Mouse (Mus musculus) MEL (cell line): ENCODE data around the gene Mgat1. TPM values are rescaled to one million over a fixed set of nuclear protein-coding genes. Genes with fewer than 3 reads are reported as not detected.

ENCODE experiments used
- DNase-seq: peaks from one replicate; pipeline ENCODE4 v3.0.0; 2011; ENCODE audit warnings: low read depth, low spot score
- H3K27ac ChIP-seq: 2 replicates; pipeline ENCODE4 v1.5.1; 2012; ENCODE audit warnings: low read depth, mild to moderate bottlenecking, control low read depth, low read length, moderate library complexity; ENCODE audit not compliant: control insufficient read depth
- H3K27me3 ChIP-seq, 2 experiments: fragments of 150-350 bp in 1 of 2; sonication (generic) in 1 of 2; 2 replicates each; pipeline ENCODE4 v1.6.1; 2012; ENCODE audit warnings: low read length in 2 of 2, mild to moderate bottlenecking in 2 of 2, improper control_type of control experiment in 1 of 2, moderate library complexity in 1 of 2; ENCODE audit not compliant: insufficient read depth in 2 of 2, control insufficient read depth in 1 of 2
- H3K36me3 ChIP-seq, 2 experiments: 2 replicates each; pipeline ENCODE4 v1.6.1; 2012 to 2014; ENCODE audit warnings: low read length in 2 of 2, improper control_type of control experiment in 1 of 2, inconsistent platforms in 1 of 2, mild to moderate bottlenecking in 1 of 2; ENCODE audit not compliant: insufficient read depth in 2 of 2, control insufficient read depth in 1 of 2
- H3K4me1 ChIP-seq, 2 experiments: fragments of 150-350 bp in 1 of 2; sonication (generic) in 1 of 2; 2 replicates each; pipeline ENCODE4 v1.6.1; 2012; ENCODE audit warnings: low read length in 2 of 2, improper control_type of control experiment in 1 of 2, mild to moderate bottlenecking in 1 of 2; ENCODE audit not compliant: insufficient read depth in 2 of 2, control insufficient read depth in 1 of 2
- H3K4me3 ChIP-seq, 2 experiments: fragments of 150-350 bp in 1 of 2; sonication (generic) in 1 of 2; 2 replicates each; pipeline ENCODE4 v1.5.1; 2012; ENCODE audit warnings: low read depth in 2 of 2, low read length in 2 of 2, mild to moderate bottlenecking in 2 of 2, moderate library complexity in 2 of 2, control low read depth in 1 of 2, improper control_type of control experiment in 1 of 2; ENCODE audit not compliant: control insufficient read depth in 1 of 2, insufficient read depth in 1 of 2
- H3K79me2 ChIP-seq: 2 replicates; pipeline ENCODE4 v1.6.1; 2012; ENCODE audit warnings: mild to moderate bottlenecking, low read length, moderate library complexity; ENCODE audit not compliant: control insufficient read depth, poor library complexity, insufficient read depth
- H3K9ac ChIP-seq: 2 replicates; pipeline ENCODE4 v1.6.1; 2012; ENCODE audit warnings: low read depth, mild to moderate bottlenecking, control low read depth, low read length, moderate library complexity; ENCODE audit not compliant: control insufficient read depth, poor library complexity, severe bottlenecking
- H3K9me3 ChIP-seq: fragments of 150-350 bp; sonication (generic); replicated peaks from 2 replicates; pipeline ENCODE4 v1.6.1; 2012; ENCODE audit warnings: mild to moderate bottlenecking, low read length, improper control_type of control experiment, moderate library complexity; ENCODE audit not compliant: insufficient read depth
- BHLHE40 ChIP-seq: IDR thresholded peaks from 2 replicates; pipeline ENCODE4 v1.6.1; 2012; ENCODE audit warnings: low read depth, mild to moderate bottlenecking, inconsistent platforms, low read length, improper control_type of control experiment, borderline replicate concordance
- CTCF ChIP-seq, 3 experiments: IDR thresholded peaks in 2 of 3; conservative IDR thresholded peaks in 1 of 3; 2 replicates each; pipeline ENCODE4 v1.5.1; 2011 to 2012; ENCODE audit warnings: low read length in 3 of 3, low read depth in 2 of 3, mild to moderate bottlenecking in 2 of 3, improper control_type of control experiment in 1 of 3, inconsistent platforms in 1 of 3, mixed read lengths in 1 of 3, moderate library complexity in 1 of 3; ENCODE audit not compliant: control insufficient read depth in 1 of 3, insufficient read depth in 1 of 3, poor library complexity in 1 of 3, severe bottlenecking in 1 of 3
- ETS1 ChIP-seq: IDR thresholded peaks from 2 replicates; pipeline ENCODE4 v1.6.1; 2012; ENCODE audit warnings: low read depth, mild to moderate bottlenecking, inconsistent platforms, low read length, improper control_type of control experiment, moderate library complexity
- GATA1 ChIP-seq: IDR thresholded peaks from 2 replicates; pipeline ENCODE4 v1.6.1; 2011; ENCODE audit warnings: low read depth, low read length, improper control_type of control experiment
- JUND ChIP-seq: IDR thresholded peaks from 2 replicates; pipeline ENCODE4 v1.6.1; 2011; ENCODE audit warnings: low read depth, mild to moderate bottlenecking, improper control_type of control experiment, low read length
- KAT2A ChIP-seq: conservative IDR thresholded peaks from 2 replicates; pipeline ENCODE4 v1.6.1; 2012; ENCODE audit warnings: low read depth, low read length, improper control_type of control experiment, inconsistent platforms
- MAZ ChIP-seq: IDR thresholded peaks from 2 replicates; pipeline ENCODE4 v1.6.1; 2012; ENCODE audit warnings: low read depth, mild to moderate bottlenecking, inconsistent platforms, low read length, improper control_type of control experiment
- NRF1 ChIP-seq: IDR thresholded peaks from 2 replicates; pipeline ENCODE4 v1.6.1; 2014; ENCODE audit warnings: low read depth, mild to moderate bottlenecking, inconsistent platforms, low read length, improper control_type of control experiment, moderate library complexity; ENCODE audit not compliant: poor library complexity, insufficient read depth, severe bottlenecking
- POLR2A ChIP-seq, 2 experiments: IDR thresholded peaks; 2 replicates each; pipeline ENCODE4 v1.6.1; 2011 to 2012; ENCODE audit warnings: low read length in 2 of 2, mild to moderate bottlenecking in 2 of 2, control low read depth in 1 of 2, improper control_type of control experiment in 1 of 2, low read depth in 1 of 2, moderate library complexity in 1 of 2; ENCODE audit not compliant: control insufficient read depth in 1 of 2, insufficient read depth in 1 of 2, poor library complexity in 1 of 2
- POLR2AphosphoS2 ChIP-seq: IDR thresholded peaks from 2 replicates; pipeline ENCODE4 v1.6.1; 2011; ENCODE audit warnings: low read length, improper control_type of control experiment
- POLR2AphosphoS5 ChIP-seq: IDR thresholded peaks from 2 replicates; pipeline ENCODE4 v1.6.1; 2012; ENCODE audit warnings: low read depth, borderline replicate concordance, mild to moderate bottlenecking, inconsistent platforms, low read length, moderate library complexity, mixed read lengths
- RAD21 ChIP-seq: IDR thresholded peaks from 2 replicates; pipeline ENCODE4 v1.6.1; 2011; ENCODE audit warnings: mild to moderate bottlenecking, low read depth, low read length, improper control_type of control experiment
- SMC3 ChIP-seq: IDR thresholded peaks from 2 replicates; pipeline ENCODE4 v1.6.1; 2011; ENCODE audit warnings: low read depth, low read length, improper control_type of control experiment
- TBP ChIP-seq: IDR thresholded peaks from 2 replicates; pipeline ENCODE4 v1.8.0; 2011; ENCODE audit warnings: low read depth, low read length, improper control_type of control experiment
- USF2 ChIP-seq, 2 experiments: IDR thresholded peaks; 2 replicates each; pipeline ENCODE4 v1.6.1; 2011 to 2012; ENCODE audit warnings: improper control_type of control experiment in 2 of 2, low read length in 2 of 2, borderline replicate concordance in 1 of 2, inconsistent platforms in 1 of 2, low read depth in 1 of 2, mild to moderate bottlenecking in 1 of 2; ENCODE audit not compliant: insufficient read depth in 1 of 2
- ZC3H11A ChIP-seq: IDR thresholded peaks from 2 replicates; pipeline ENCODE4 v1.6.1; 2012; ENCODE audit warnings: low read depth, mild to moderate bottlenecking, inconsistent platforms, low read length, improper control_type of control experiment
- ZMIZ1 ChIP-seq: IDR thresholded peaks from 2 replicates; pipeline ENCODE4 v1.6.1; 2012; ENCODE audit warnings: low read depth, mild to moderate bottlenecking, inconsistent platforms, low read length, improper control_type of control experiment, moderate library complexity
- polyA plus RNA-seq, 2 experiments: library from polyadenylated mRNA; stranded (reverse) in 1 of 2; unstranded in 1 of 2; fragments of >175 nt in 1 of 2; fragments of >200 nt in 1 of 2; gene quantifications; 2 replicates each; pipeline versions ENCODE4 v1.2.1 to v1.2.4; 2012; ENCODE audit warnings: low replicate concordance in 2 of 2, low read depth in 1 of 2; ENCODE audit not compliant: insufficient read length in 2 of 2, insufficient read depth in 1 of 2, missing spikeins in 1 of 2
- total RNA-seq: library from RNA; depleted of rRNA; stranded (reverse); fragments of 300-350 nt; gene quantifications from 2 replicates; pipeline ENCODE4 v1.2.3, GENCODE M21; 2012

Mgat1 gene
- total and polyA plus RNA-seq, 3 experiments = 41.1 to 44.3 TPM; not detected in 1

- Histone ChIP-seq H3K27me3 (peaks cover 2 to 5% of the 10 kb centered on the region in 2 experiments; a peak in 2 of 4 replicates), H3K36me3 (no peaks in the 10 kb centered on the region), H3K4me1 (no peaks in the 10 kb centered on the region), H3K9me3 (no peaks in the 10 kb centered on the region), H3K27ac (no peak overlapping the region)
- no peak for TF ChIP-seq KAT2A
- TF ChIP-seq TBP = peak; percentile 95
- TF ChIP-seq POLR2AphosphoS2 = no peak
- no peak for TF ChIP-seq NRF1
- TF ChIP-seq ZC3H11A = no peak
- no peak for TF ChIP-seq CTCF (IDR thresholded peaks at IDR 0.05 in 2 of 3, conservative IDR thresholded peaks at IDR 0.05 in 1 of 3; ENCODE audit: control insufficient read depth in 1 of 3, insufficient read depth in 1 of 3, low read depth in 2 of 3, low read length in 3 of 3, poor library complexity in 1 of 3, severe bottlenecking in 1 of 3)
- no peak for TF ChIP-seq ZMIZ1
- TF ChIP-seq, all 39 proteins: peak for 1
- no peaks in the 10 kb centered on the region for H3K79me2 ChIP-seq
- no peak for DNase-seq
- H3K4me3 ChIP-seq = no peak overlapping the region
- no peak overlapping the region for H3K9ac ChIP-seq
Observed at GRCm38 (mm10) chr11:49270368-49270767, 26.4 kb downstream of the Mgat1 start.

- H3K4me1 ChIP-seq = no peaks in the 10 kb centered on the region
- no peak overlapping the region for H3K27ac ChIP-seq
- TF ChIP-seq USF2 (IDR thresholded peaks at IDR 0.05; ENCODE audit: borderline replicate concordance in 1 of 2, insufficient read depth in 1 of 2, low read depth in 1 of 2, low read length in 2 of 2) (no peak), ZC3H11A (peak; percentile 97), CTCF (IDR thresholded peaks at IDR 0.05 in 2 of 3, conservative IDR thresholded peaks at IDR 0.05 in 1 of 3; ENCODE audit: control insufficient read depth in 1 of 3, insufficient read depth in 1 of 3, low read depth in 2 of 3, low read length in 3 of 3, poor library complexity in 1 of 3, severe bottlenecking in 1 of 3) (peak; percentile 55 to 88 (median 70)), ETS1 (no peak), BHLHE40 (0 out of 2 replicates have a peak, but pooled peaks have one; percentile 33), SMC3 (peak; percentile 93), RAD21 (peak; percentile 90)
- TF ChIP-seq, all 39 proteins: peak for 5
- Histone ChIP-seq H3K36me3 (no peaks in the 10 kb centered on the region), H3K9ac (no peak overlapping the region), H3K27me3 (peaks cover 2 to 5% of the 10 kb centered on the region in 2 experiments; a peak in 2 of 4 replicates), H3K79me2 (no peaks in the 10 kb centered on the region), H3K9me3 (no peaks in the 10 kb centered on the region), H3K4me3 (no peak overlapping the region)
- DNase-seq = peak; percentile 86
Observed at GRCm38 (mm10) chr11:49271334-49271733, 27.3 kb downstream of the Mgat1 start.

GRCm38 (mm10) chr11:49273834-49274519 lies 30.0 kb downstream of the Mgat1 start:
- no peaks in the 10 kb centered on the region for H3K36me3 ChIP-seq
- H3K9me3 ChIP-seq = no peaks in the 10 kb centered on the region
- no peaks in the 10 kb centered on the region for H3K79me2 ChIP-seq
- H3K27me3 ChIP-seq = peaks cover 2 to 7% of the 10 kb centered on the region in 2 experiments; a peak in 2 of 4 replicates
- H3K4me1 ChIP-seq = no peaks in the 10 kb centered on the region
- no peak overlapping the region for H3K4me3 ChIP-seq
- no peak overlapping the region for H3K9ac ChIP-seq
- no peak for DNase-seq
- H3K27ac ChIP-seq = no peak overlapping the region
- no peak for TF ChIP-seq MAZ
- no peak for TF ChIP-seq JUND
- no peak for TF ChIP-seq POLR2A (IDR thresholded peaks at IDR 0.05; ENCODE audit: control insufficient read depth in 1 of 2, insufficient read depth in 1 of 2, low read depth in 1 of 2, low read length in 2 of 2, poor library complexity in 1 of 2)
- no peak for TF ChIP-seq BHLHE40
- TF ChIP-seq POLR2AphosphoS5 = no peak
- no peak for TF ChIP-seq GATA1
- no peak for TF ChIP-seq ZC3H11A
